Mouse (Mus musculus): Measurements from ENCODE around the gene Tmub1. TPM values are rescaled to one million over a fixed set of nuclear protein-coding genes. Genes with fewer than 3 reads are reported as not detected.

Gene Tmub1
- polyA plus RNA-seq, 1 experiment from 2014 or later: 39.4 TPM

- Histone ChIP-seq H3K4me2 (replicated peaks) (no peak overlapping the region), H3K4me3 (no peak overlapping the region), H3K4me1 (peaks cover 17% of the 10 kb centered on the region), H3K36me3 (peaks cover 25% of the 10 kb centered on the region), H3K27ac (replicated peaks) (no peak overlapping the region), H3K9ac (replicated peaks) (no peak overlapping the region), H3K27me3 (no peaks in the 10 kb centered on the region), H3K9me3 (no peaks in the 10 kb centered on the region)
- ATAC-seq (replicated peaks): no peak
- WGBS: 90% methylated on average over 8 of the region's 8 CpGs
Measured at GRCm38 (mm10) chr5:24441187-24441586, 6.5 kb downstream of the Tmub1 start.

DNA sequence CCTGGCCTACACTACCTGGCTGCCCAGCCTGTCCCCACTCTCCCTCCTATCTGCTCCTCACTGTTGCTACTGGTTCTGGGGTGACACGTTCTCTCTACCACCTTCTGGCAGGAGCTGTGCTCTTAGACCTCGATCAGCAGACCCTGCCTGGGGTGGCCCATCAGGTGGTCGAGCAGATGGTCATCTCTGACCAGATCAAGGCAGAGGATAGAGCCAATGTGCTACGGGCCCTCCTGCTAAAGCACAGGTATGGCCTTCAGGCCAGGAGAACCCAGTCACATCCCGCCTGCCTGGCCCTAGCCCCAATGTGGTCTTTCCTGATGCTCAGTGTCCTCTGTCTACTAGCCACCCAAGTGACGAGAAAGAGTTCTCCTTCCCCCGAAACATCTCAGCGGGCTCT is 13.7 kb downstream of the Tmub1 start:
- no peak overlapping the region for H3K9ac ChIP-seq (replicated peaks)
- H3K36me3 ChIP-seq: peaks cover 24% of the 10 kb centered on the region
- no peaks in the 10 kb centered on the region for H3K27me3 ChIP-seq
- no peak overlapping the region for H3K27ac ChIP-seq (replicated peaks)
- H3K9me3 ChIP-seq: no peaks in the 10 kb centered on the region
- 92% methylated on average over 8 of the region's 8 CpGs for WGBS
- H3K4me2 ChIP-seq (replicated peaks): no peak overlapping the region
- no peak for ATAC-seq (replicated peaks)
- no peaks in the 10 kb centered on the region for H3K4me1 ChIP-seq
- no peak overlapping the region for H3K4me3 ChIP-seq

- WGBS: 21% methylated on average over 9 of the region's 9 CpGs
Measured at GRCm38 (mm10) chr5:24428596-24428995, 19.1 kb downstream of the Tmub1 start.

GRCm38 (mm10) chr5:24427981-24428402 is 19.7 kb downstream of the Tmub1 start:
- Histone ChIP-seq H3K9ac (replicated peaks) (no peak overlapping the region), H3K27me3 (no peaks in the 10 kb centered on the region), H3K4me1 (peaks cover 36% of the 10 kb centered on the region), H3K36me3 (peaks cover 13% of the 10 kb centered on the region; the same call in 1 of the 2 replicates), H3K27ac (replicated peaks) (no peak overlapping the region), H3K9me3 (no peaks in the 10 kb centered on the region), H3K4me3 (no peak overlapping the region), H3K4me2 (replicated peaks) (no peak overlapping the region)
- WGBS: 9% methylated on average over 15 of the region's 15 CpGs
- no peak for ATAC-seq (replicated peaks)

More at GRCm38 (mm10) chr5:24428596-24428995, 19.1 kb downstream of the Tmub1 start:
- Histone ChIP-seq H3K4me2 (replicated peaks) (no peak overlapping the region), H3K36me3 (peaks cover 17% of the 10 kb centered on the region; the same call in 1 of the 2 replicates), H3K4me3 (no peak overlapping the region), H3K27me3 (no peaks in the 10 kb centered on the region), H3K9me3 (no peaks in the 10 kb centered on the region), H3K27ac (replicated peaks) (no peak overlapping the region), H3K9ac (replicated peaks) (no peak overlapping the region), H3K4me1 (peaks cover 35% of the 10 kb centered on the region)
- no peak for ATAC-seq (replicated peaks)

- H3K9ac ChIP-seq (replicated peaks): no peak overlapping the region
- no peak for ATAC-seq (replicated peaks)
- no peak overlapping the region for H3K27ac ChIP-seq (replicated peaks)
- WGBS: 10% methylated on average over 12 of the region's 12 CpGs
- H3K4me3 ChIP-seq: no peak overlapping the region
- peaks cover 10% of the 10 kb centered on the region; the same call in 1 of the 2 replicates for H3K36me3 ChIP-seq
- H3K27me3 ChIP-seq: no peaks in the 10 kb centered on the region
- H3K4me1 ChIP-seq: peaks cover 43% of the 10 kb centered on the region
- H3K9me3 ChIP-seq: no peaks in the 10 kb centered on the region
- no peak overlapping the region for H3K4me2 ChIP-seq (replicated peaks)
Measured at GRCm38 (mm10) chr5:24427285-24427633, 20.4 kb downstream of the Tmub1 start.

- no peaks in the 10 kb centered on the region for H3K27me3 ChIP-seq
- H3K4me3 ChIP-seq: peak overlapping the region; percentile 65; the same call in 1 of the 2 replicates
- no peak for ATAC-seq (replicated peaks)
- WGBS: 14% methylated on average over 9 of the region's 9 CpGs
- peaks cover 8% of the 10 kb centered on the region; the same call in 1 of the 2 replicates for H3K36me3 ChIP-seq
- no peak overlapping the region for H3K9ac ChIP-seq (replicated peaks)
- no peaks in the 10 kb centered on the region for H3K9me3 ChIP-seq
- no peak overlapping the region for H3K27ac ChIP-seq (replicated peaks)
- peak overlapping the region; percentile 89; the same call in 1 of the 2 replicates for H3K4me2 ChIP-seq (replicated peaks)
- peaks cover 48% of the 10 kb centered on the region for H3K4me1 ChIP-seq
Measured at GRCm38 (mm10) chr5:24426556-24427284, 20.9 kb downstream of the Tmub1 start.

DNA sequence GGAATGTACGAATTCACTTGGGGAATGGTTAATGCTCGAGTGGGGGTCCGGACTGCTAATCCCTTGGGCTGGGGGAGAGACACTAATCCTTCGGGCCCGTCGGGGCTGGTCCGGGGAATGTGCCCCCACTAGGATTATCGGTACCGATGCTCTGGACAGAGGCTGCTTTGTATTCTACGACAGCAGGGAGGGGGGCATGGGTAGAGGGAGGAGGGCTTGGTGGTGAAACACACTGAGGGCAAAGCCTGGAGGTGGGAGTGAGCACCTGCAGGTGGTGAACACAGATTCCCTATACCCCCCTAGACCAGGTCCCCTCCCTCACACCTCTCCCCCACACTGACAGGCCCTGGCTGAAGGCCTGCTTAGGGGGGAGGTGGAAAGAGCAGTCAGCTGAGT is 21.6 kb downstream of the Tmub1 start:
- no peak overlapping the region for H3K27ac ChIP-seq (replicated peaks)
- peak overlapping the region; percentile 89 for H3K4me2 ChIP-seq (replicated peaks)
- H3K36me3 ChIP-seq: peaks cover 2% of the 10 kb centered on the region; the same call in 1 of the 2 replicates
- ATAC-seq (replicated peaks): no peak
- no peaks in the 10 kb centered on the region for H3K9me3 ChIP-seq
- H3K4me3 ChIP-seq: peak overlapping the region; percentile 65
- no peaks in the 10 kb centered on the region for H3K27me3 ChIP-seq
- H3K9ac ChIP-seq (replicated peaks): peak overlapping the region; percentile 63; the same call in 1 of the 2 replicates
- 1% methylated on average over 10 of the region's 10 CpGs for WGBS
- peaks cover 48% of the 10 kb centered on the region for H3K4me1 ChIP-seq

DNA sequence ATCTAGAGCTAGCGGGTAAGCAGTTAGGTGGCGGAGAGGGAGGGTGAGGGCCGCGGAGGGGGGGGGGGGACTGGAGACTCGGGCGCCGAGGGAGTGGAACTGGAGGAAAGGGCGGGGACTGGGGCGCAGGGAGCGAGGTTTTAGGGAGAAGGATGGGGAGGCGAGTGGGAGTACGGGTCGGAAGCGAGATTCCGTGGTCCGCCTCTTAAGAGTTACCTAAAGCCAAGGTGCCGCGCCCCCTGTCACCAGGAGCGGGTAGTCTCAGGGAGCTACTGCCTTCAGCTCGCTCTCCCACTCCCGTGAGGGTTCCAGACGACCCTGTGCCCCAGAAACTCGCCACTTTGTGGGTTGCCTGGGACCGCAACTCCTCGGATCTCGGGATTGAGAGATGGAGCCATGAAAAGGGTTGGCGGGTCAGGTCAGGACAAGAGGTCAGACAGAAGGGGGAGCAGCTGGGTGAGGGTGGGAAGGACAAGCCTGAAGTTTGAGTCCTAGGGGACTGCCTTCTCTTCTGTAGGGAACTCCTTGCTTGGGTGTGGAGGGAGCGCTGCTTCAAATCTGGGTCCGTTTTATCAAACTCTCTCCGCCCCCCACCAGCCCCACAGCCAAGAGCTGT is 22.1 kb downstream of the Tmub1 start:
- Histone ChIP-seq H3K36me3 (peaks cover 6% of the 10 kb centered on the region), H3K4me2 (replicated peaks) (peak overlapping the region; percentile 89), H3K9me3 (no peaks in the 10 kb centered on the region), H3K4me1 (peaks cover 48% of the 10 kb centered on the region), H3K9ac (replicated peaks) (peak overlapping the region; percentile 63), H3K27ac (replicated peaks) (peak overlapping the region; percentile 18; the same call in 1 of the 2 replicates), H3K4me3 (peak overlapping the region; percentile 65), H3K27me3 (no peaks in the 10 kb centered on the region)
- no peak for ATAC-seq (replicated peaks)
- under 1% methylated on average over 26 of the region's 30 CpGs for WGBS

- ATAC-seq (replicated peaks): no peak
- Histone ChIP-seq H3K36me3 (peaks cover 11% of the 10 kb centered on the region), H3K27me3 (no peaks in the 10 kb centered on the region), H3K9me3 (no peaks in the 10 kb centered on the region), H3K4me1 (peaks cover 48% of the 10 kb centered on the region), H3K4me3 (peak overlapping the region; percentile 65), H3K27ac (replicated peaks) (peak overlapping the region; percentile 94), H3K9ac (replicated peaks) (peak overlapping the region; percentile 63), H3K4me2 (replicated peaks) (peak overlapping the region; percentile 89)
- 1% methylated on average over 60 of the region's 60 CpGs for whole genome bisulfite sequencing
Measured at GRCm38 (mm10) chr5:24424861-24425411, 22.7 kb downstream of the Tmub1 start.

DNA sequence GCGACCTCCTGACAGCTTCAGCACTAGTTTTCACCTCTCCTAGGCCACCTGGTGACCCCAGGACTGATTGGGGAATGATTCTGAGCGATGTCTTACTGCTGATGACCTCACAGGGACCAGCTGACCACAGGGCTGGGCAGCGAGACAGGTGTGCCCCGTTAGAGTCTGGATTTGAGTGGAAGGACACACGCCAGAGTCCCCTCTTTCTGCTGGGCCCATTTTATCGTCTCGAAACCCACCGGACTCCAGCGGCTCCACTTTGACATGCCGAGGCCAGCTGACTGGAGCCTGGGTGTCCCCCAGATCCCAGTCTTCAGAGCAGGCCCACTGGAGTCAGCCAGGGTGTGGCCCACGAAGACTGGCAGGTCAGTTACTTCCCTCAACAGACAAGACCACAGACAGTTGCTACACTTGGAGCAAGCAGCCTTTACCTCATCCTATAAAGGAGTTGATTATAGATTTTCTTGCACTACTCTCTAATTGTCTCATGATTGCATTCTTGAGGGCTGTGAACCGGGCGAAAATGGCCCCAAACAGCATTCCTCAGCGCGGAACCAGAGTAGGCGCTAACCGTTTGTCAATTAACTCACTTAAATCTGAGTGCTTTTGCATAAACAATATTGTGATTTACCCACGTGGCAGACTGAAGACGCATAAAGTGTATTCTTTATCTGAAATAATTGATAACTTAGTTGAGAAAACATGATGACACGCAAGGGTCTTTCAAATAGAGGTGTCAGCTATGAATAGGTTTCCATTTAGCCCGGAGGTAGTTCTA is 23.5 kb downstream of the Tmub1 start:
- ATAC-seq (replicated peaks): no peak; the same call in 1 of the 2 replicates
- no peaks in the 10 kb centered on the region for H3K27me3 ChIP-seq
- 11% methylated on average over 21 of the region's 21 CpGs for WGBS

DNA sequence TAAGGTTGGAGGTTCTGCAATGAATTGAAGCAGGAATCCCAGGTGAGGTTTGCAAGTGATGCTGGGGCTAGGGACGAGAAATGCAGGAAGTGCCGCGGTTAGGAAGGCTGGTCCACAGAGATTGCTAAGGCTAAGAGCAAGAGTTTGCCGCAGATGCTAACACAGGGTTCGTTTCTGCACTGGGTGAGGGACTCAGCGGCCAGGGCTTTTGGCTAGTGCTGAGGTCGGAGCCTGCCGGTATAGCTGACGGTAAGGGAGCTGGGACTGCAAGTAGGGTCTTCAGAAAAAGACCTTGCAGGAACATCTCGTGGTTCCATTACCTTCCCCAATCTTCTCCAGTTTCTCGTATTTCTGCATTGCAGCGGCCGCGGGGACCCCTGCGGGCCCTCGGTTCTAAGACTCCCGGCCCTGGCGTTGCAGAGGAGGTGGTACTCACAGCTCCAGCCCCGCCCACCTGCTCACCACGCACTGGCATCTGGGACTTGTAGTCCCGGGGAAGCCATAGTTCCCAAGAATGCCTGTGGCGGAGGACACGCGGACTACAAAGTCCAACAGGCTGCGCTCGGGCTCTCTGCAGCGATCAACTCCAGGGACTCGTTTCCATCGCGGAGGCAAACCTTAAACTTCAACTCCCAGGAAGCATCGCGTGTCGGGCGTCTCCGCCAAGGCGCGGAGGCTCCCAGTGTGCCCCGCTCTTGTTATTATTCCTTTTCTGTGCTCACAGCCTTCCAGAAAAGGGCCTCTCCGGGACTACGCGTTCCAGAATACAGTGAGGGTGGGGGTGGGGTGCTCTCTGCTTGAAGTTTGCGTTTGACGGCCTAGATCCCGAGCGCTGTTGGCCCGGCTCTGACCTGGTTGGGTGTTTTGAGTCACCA is 24.3 kb downstream of the Tmub1 start, which contains the start of the genes Cdk5 and Slc4a2:
TSS of gene Cdk5 (minus strand) at position 402 of the 875 bp plus-strand sequence.
TSS of gene Slc4a2 (plus strand) at position 709 of the 875 bp plus-strand sequence.
- peak; percentile 97 for ATAC-seq (replicated peaks)
- peak within 1 kb of the TSS; percentile 89 for H3K4me2 ChIP-seq (replicated peaks)
- H3K4me1 ChIP-seq: peaks cover 48% of the 10 kb centered on the region

More for the DNA sequence above, 23.5 kb downstream of the Tmub1 start:
- peaks cover 48% of the 10 kb centered on the region for H3K4me1 ChIP-seq
- peak overlapping the region; percentile 94 for H3K27ac ChIP-seq (replicated peaks)
- H3K4me2 ChIP-seq (replicated peaks): peak overlapping the region; percentile 89
- H3K9ac ChIP-seq (replicated peaks): peak overlapping the region; percentile 63
- H3K9me3 ChIP-seq: no peaks in the 10 kb centered on the region
- peak overlapping the region; percentile 65 for H3K4me3 ChIP-seq
- H3K36me3 ChIP-seq: peaks cover 18% of the 10 kb centered on the region

More for the DNA sequence above, 24.3 kb downstream of the Tmub1 start, which contains the start of the genes Cdk5 and Slc4a2:
- Histone ChIP-seq H3K9me3 (no peaks in the 10 kb centered on the region), H3K27ac (replicated peaks) (peak within 1 kb of the TSS; percentile 94), H3K4me3 (peak within 1 kb of the TSS; percentile 65), H3K36me3 (peaks cover 23% of the 10 kb centered on the region), H3K9ac (replicated peaks) (peak within 1 kb of the TSS; percentile 84), H3K27me3 (no peaks in the 10 kb centered on the region)
- under 1% methylated on average over 46 of the region's 46 CpGs for WGBS

Data from forebrain, embryonic 15.5 days (tissue).